Mouse (Mus musculus) kidney, postnatal 4 days (tissue): ENCODE results near the gene Gca.

Experiments used
- DNase-seq, 2 experiments: peaks; one replicate each; pipeline ENCODE4 v3.0.0; 2021; ENCODE audit warnings: mixed read lengths in 2 of 2

Gene Gca

GRCm38 (mm10) chr2:62664135-62664670 lies at the start of gene Gca:
Gene Gca (plus strand): TSS chr2:62664285.
- DNase-seq = peak; percentile 87 to 93

DNA sequence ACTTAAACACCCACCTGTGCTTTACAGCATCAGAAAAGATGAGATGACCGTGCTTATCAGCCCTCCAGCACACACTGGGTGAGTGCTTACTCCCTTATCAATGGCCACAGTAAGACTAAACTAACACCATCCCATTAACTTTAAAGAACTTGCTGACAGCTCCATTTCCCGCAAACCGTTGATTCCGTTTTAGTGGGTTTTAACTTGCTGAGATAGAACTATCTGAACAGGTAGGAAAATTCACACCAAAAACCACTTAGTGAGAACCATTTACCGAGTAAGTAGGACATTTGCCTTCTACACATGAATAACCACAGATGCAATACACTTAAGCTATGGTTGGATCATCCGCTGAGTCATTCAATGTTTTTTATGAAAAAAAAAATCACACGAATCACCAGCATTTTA lies 45.1 kb upstream of the Gca start:
- no peak for DNase-seq

- DNase-seq = no peak
Measured at GRCm38 (mm10) chr2:62619679-62620078, 44.4 kb upstream of the Gca start.

GRCm38 (mm10) chr2:62623024-62623441 lies 41.1 kb upstream of the Gca start:
- DNase-seq = no peak

GRCm38 (mm10) chr2:62627728-62628127 lies 36.4 kb upstream of the Gca start:
- DNase-seq = no peak

GRCm38 (mm10) chr2:62628356-62628755 lies 35.7 kb upstream of the Gca start:
- DNase-seq = no peak

GRCm38 (mm10) chr2:62630446-62630845 lies 33.6 kb upstream of the Gca start:
- peak in 1 of 2 experiments; percentile 12 for DNase-seq

DNA sequence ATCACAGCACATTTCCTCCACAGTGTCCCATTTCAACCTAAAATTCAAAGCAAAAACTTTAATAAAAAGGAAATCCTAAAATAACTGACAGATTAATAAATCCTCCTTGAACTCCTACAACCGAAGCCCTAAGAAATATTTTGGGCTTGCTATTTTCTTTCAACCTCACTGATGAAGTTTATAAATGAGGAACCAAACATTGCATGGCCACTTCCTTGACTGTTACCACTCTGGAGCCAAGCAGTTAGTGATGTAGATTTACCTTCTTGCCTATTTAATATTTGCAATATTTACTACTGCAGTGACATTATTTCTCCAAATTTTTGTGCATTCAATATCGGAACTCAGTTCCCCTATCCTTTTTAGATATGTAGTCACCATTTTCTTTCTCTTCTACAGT lies 24.2 kb upstream of the Gca start:
- no peak for DNase-seq

DNA sequence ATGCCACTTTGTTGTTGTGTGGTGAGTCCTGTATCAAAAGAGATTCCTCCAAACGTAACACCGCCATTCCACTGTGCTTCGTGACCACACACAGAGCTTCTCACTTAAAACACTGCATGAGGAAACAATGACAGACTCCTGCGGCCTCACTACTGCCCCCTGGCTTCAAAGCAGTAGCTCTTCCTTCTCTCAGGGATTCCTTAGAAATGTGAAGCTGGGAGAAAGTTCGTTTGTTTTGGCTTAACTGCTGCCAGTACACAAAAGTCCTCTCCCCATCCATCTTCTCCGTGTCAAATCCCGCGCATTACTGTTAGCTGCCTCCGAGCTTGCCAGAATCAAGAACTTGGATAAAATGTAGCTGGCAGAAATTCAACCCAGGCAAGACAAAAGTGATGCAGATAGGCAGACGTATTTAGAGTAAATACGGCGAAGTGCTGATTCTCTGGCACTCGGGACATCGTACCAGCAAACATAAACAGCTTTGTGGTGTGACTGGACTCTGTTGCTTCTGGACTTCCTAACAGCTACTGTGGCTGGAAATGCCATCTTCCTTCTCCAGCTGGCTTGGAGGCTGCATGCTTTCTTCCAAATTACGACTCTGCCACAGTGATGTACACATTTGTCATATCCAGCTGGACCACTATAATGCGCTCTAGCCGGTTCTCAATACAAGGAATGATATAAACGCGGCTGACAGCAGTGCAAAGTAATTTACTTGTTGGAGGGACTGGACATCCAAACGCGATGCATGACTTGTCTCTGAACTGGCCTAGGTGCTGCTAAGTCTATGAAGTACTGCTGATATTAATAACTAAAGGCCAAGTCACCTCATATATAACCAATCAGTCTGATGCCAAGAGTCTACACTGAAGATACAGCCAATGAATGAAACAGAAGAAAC lies 20.4 kb upstream of the Gca start:
- peak; percentile 62 to 70 for DNase-seq

GRCm38 (mm10) chr2:62644891-62645290 lies 19.2 kb upstream of the Gca start:
- no peak for DNase-seq

DNA sequence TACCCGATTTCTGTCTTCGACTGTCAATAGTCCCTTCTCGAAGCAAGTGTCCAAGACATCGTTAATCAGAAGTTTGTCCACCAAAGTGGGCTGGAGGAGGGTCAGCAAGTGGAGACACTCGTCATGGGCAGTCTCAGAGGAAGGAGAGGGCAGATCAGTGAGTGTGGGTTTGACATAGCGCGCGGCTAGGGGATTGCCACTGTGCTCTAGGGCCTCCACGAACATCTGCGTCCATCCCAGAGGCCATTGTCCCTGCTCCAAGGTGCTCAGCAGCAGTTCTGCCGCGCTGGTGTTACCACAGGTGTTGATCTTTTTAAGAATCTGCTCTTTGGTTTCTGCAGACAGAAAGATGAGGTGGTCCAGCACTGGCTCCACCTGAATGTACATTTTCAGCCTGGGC lies 18.6 kb upstream of the Gca start:
- DNase-seq = peak; percentile 21 to 36

GRCm38 (mm10) chr2:62646014-62646645 lies 18.0 kb upstream of the Gca start, which contains the start of gene Ifih1:
Gene Ifih1 (minus strand): TSS chr2:62646255.
- DNase-seq = peak; percentile 79 to 84

DNA sequence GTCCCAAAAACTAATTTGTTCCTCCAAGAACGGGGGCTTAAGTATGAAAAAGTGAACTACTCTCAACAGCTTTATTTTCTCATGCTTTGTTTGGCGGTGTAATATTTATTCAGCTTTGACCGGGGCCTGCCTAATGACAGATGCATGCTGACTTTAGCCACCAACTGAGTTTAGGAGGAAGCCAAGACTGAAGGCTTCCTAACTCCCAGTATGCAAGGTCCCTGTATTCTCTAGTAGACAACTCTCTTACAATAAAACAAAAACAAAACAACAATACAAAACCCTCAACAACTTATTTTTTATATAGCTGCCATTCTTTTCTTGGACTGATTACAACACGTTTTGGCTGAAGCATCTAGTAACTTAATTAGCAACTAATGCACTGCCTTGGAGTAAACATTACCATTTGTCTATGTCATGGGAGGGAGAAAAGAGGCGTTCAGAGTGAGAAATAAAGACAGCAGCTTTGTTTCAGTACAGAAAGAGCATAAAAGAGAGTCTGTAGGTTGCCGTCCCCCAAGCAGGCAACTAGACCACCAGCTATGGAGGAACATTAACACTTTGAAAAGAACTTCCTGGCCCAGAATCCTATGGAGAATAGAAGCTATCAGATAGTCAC lies 17.3 kb upstream of the Gca start:
- DNase-seq = peak in 1 of 2 experiments; percentile 54

DNA sequence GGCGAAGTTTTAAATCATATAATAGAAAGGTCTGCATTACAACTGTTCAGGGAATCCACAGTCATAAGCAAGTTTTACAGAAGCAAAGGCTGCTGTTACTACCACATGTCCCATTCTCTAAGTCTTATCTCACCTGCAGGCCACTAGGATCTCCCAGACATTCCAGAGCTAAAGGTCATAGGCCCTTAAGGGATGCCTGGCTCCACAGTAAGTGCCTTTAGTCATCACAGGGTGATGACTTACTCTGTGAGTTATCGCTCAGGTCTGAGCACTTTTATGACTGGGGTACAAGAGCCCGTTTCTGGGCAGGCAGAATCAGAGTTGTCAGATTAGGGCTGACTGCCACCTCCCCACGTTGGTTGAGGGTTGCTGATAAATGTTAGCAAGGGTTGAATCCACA lies 12.2 kb upstream of the Gca start:
- DNase-seq = no peak

DNA sequence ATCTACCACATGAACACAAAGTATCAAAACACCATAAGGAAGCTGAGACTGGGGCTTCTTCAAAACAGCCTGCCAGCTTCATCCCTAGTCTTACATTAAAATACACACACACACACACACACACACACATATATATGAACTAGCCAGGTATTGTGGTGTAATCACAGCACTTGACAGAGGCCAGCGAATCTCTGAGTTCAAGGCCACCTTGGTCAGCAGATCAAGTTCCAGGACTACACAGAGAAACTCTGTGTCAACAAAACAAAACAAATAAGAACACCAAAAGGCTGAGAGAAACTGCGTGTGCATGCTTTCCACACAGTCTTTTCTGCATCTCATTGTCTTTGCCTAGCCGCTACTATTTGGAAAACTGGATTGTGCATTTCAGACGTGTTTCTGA lies 11.6 kb upstream of the Gca start:
- DNase-seq = no peak

DNA sequence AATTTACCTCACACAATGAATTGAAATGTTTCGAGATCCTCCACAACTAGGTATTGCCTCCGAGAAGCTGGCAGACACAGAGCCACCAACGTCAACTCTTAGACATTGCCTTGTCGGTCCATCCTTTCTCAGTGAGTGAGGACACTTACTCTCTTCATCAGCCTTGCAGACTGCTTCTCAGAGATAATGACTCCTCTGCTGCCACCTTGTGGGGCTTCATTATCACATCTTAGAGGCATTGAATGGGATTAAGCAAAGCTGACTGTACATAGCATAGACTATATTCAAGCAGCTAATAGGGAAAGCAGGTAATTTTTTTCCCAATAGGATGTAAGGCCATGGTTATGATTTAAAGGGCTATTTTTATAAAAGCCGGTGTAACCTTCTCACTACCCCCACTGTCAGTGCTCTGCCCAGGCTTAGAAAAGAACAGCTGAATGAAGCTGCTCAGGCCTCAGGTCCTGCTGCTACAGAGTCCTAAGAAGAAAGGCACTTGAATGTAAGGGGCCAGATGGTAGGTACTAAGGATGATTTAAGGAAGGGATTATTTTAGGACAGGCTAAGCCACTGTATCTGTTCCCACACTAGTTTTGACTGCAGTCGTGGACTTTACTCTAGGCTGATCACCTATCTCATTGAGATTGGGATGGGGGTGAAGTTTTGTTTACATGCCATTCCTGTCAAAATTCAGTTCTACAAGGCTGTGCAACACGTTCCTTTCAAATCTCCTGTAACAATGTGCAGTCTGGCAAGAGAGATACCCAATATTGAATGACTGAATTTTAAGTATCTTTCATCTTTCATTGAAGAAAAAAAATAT lies 9.4 kb upstream of the Gca start:
- DNase-seq = peak; percentile 68 to 76

- no peak for DNase-seq
Measured at GRCm38 (mm10) chr2:62656072-62656471, 8.0 kb upstream of the Gca start.

DNA sequence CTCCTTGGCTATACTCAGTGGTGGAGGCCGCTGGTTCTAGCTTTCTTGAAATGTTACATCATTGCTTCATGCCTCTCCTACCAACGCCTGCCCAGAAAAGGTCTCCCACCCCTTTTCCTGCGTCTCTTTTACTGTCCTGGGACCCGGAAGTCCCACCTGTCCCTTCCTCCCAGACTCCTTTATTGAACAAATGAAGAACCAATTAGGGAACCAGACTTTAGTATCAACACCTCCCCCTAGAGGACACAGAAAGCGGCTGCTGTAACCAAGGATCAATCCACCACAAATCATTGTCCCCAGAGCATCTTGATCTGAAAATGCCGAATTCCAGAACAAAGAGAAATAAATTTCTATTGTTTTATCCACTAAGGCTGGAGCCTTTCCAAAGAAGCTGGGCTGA lies 3.5 kb upstream of the Gca start:
- no peak for DNase-seq

DNA sequence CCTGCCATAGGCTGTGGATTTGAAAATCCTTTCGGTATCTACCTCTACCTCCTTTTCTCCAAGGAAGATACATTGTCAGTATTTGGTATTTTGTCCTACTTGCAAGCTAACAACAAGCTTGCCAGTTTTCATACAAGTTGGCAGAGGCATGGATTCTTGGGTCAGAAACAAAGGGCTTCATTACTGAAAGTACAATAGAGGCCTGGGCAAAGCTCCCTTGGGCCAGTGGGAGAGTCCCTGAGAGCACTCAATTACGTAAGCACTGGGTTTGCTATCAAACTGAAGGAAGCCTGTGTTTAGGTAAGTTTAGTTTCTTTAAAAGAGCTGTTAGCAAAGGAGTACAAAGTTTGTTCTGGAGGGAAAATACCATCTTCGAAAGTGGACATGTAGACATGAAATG lies 1.5 kb upstream of the Gca start:
- DNase-seq = no peak

- DNase-seq = no peak
Measured at GRCm38 (mm10) chr2:62664839-62665238, 754 bp downstream of the Gca start.

DNA sequence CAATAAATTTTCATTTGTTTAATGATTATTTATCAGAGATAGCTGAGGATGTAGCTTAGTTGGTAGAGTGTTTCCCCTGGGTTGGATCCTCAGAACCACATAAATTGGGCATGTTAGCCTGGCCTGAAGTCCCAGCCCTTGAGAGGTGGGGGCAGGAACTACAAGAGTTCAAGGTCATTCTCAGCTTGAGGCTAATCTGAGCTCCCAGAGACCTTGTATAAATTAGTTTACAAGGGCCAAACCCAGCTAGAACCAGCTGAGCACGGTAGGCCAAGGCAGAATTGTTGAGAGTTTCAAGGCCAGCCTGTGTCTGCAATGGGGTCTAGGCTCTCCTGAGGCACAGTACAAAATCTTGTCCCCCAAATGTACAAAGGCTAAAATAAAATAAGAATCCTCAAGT lies 1.5 kb downstream of the Gca start:
- DNase-seq = no peak

- no peak for DNase-seq
Measured at GRCm38 (mm10) chr2:62669848-62670247, 5.8 kb downstream of the Gca start.

GRCm38 (mm10) chr2:62670301-62670700 lies 6.2 kb downstream of the Gca start:
- DNase-seq = no peak
